Mouse (Mus musculus) kidney, embryonic 14.5 days (tissue): Measurements from ENCODE around the gene Mcf2. TPM values are rescaled to one million over a fixed set of nuclear protein-coding genes. Genes with fewer than 3 reads are reported as not detected.

Experiments
- ATAC-seq: fragments of 200-750 bp; cut with Nextera tagmentation; 2 replicates; pipeline ENCODE4 v1.8.0; 2017; ENCODE audit warnings: moderate number of reproducible peaks, mild to moderate bottlenecking, moderate TSS enrichment, moderate library complexity; ENCODE audit not compliant: low FRiP score, low TSS enrichment
- H3K27ac ChIP-seq: fragments of 300-500 bp; sonication (generic); 2 replicates; pipeline ENCODE4 v1.5.1; 2014; ENCODE audit warnings: low read depth, mild to moderate bottlenecking, low read length, moderate library complexity, mixed read lengths
- H3K27me3 ChIP-seq: fragments of 300-500 bp; sonication (generic); 2 replicates; pipeline ENCODE4 v1.6.1; 2014; ENCODE audit warnings: mild to moderate bottlenecking, low read length; ENCODE audit not compliant: control insufficient read depth, insufficient read depth
- H3K36me3 ChIP-seq: fragments of 300-500 bp; sonication (generic); 2 replicates; pipeline ENCODE4 v1.6.1; 2014; ENCODE audit warnings: low read length, mixed read lengths; ENCODE audit not compliant: control insufficient read depth, insufficient read depth
- H3K4me1 ChIP-seq: fragments of 300-500 bp; sonication (generic); 2 replicates; pipeline ENCODE4 v1.6.1; 2014; ENCODE audit warnings: low read length, mixed read lengths; ENCODE audit not compliant: control insufficient read depth, insufficient read depth
- H3K4me2 ChIP-seq: fragments of 300-500 bp; sonication (generic); replicated peaks from 2 replicates; pipeline ENCODE4 v1.6.1; 2014; ENCODE audit warnings: low read depth, mild to moderate bottlenecking, low read length
- H3K4me3 ChIP-seq: fragments of 300-500 bp; sonication (generic); 2 replicates; pipeline ENCODE4 v1.5.1; 2014; ENCODE audit warnings: mild to moderate bottlenecking, low read length
- H3K9ac ChIP-seq: fragments of 300-500 bp; sonication (generic); 2 replicates; pipeline ENCODE4 v1.6.1; 2014; ENCODE audit warnings: low read depth, mild to moderate bottlenecking, low read length, moderate library complexity
- H3K9me3 ChIP-seq: fragments of 300-500 bp; sonication (generic); 2 replicates; pipeline ENCODE4 v1.6.1; 2016; ENCODE audit warnings: low read length; ENCODE audit not compliant: control insufficient read depth
- WGBS: fragments of 180-500 bp; shearing (Covaris S2); extraction: QIAGEN DNeasy Blood & Tissue Kit; methylation state at CpG from one replicate; pipeline ENCODE4 v1.1.7; 2014; 5-methylcytosine and 5-hydroxymethylcytosine counted together
- polyA plus RNA-seq: library from polyadenylated mRNA; unstranded; fragments of >200 nt; fragmentation: Nextera tagmentation; extraction: Ambion mirVana; gene quantifications from 2 replicates; pipeline ENCODE4 v1.2.1, GENCODE M21; 2014

The Mcf2 gene
- polyA plus RNA-seq, 1 experiment from 2014 or later, result 1.9 TPM

DNA sequence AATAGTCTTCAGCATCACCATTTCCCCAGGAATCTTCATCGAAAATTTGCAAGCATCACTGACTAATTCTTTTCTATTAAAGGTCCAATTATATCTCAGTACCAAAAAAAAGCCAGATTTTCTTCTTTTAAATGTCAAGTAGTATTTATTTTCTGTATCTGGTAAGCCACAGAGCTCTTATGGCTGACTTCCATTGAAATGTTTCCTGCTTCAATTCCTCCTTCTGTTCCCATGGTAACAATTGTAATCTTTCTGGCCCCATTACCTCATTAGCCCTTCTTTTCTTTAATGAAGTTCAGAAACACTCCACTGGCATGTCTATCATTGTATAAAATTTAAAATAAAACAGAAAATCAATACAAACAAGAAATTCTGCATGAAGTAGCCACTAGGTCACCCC, 103.5 kb downstream of the Mcf2 start:
- H3K27ac ChIP-seq, result no peak overlapping the region
- no peak overlapping the region for H3K9ac ChIP-seq
- H3K4me1 ChIP-seq, result no peaks in the 10 kb centered on the region
- ATAC-seq, result no peak
- 79% methylated on average over 1 of the region's 1 CpGs for WGBS
- no peak overlapping the region for H3K4me3 ChIP-seq
- H3K36me3 ChIP-seq, result no peaks in the 10 kb centered on the region
- no peaks in the 10 kb centered on the region for H3K27me3 ChIP-seq
- no peak overlapping the region for H3K4me2 ChIP-seq
- no peaks in the 10 kb centered on the region for H3K9me3 ChIP-seq

DNA sequence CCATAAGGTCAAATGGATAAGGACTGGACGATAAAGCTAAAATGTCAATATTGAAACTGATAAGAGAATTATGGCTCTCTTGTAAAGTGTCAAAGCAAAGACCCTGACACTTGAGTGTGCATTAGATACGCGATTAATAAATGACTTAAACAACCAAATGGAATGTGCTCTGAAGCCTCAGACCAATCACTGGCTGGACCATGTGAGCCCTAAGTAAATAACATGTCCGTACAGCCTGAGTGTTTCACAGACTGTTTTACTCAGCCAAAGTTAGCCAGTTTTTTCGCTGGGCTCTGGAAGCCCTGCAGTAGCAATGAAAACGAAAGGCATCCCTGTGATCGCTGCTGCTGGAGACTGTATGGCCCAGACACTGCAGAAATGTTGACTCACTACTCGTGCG, 123.7 kb downstream of the Mcf2 start:
- Histone ChIP-seq H3K4me1 (no peaks in the 10 kb centered on the region), H3K27me3 (no peaks in the 10 kb centered on the region), H3K9me3 (no peaks in the 10 kb centered on the region), H3K4me3 (no peak overlapping the region), H3K27ac (no peak overlapping the region), H3K4me2 (no peak overlapping the region), H3K9ac (no peak overlapping the region), H3K36me3 (no peaks in the 10 kb centered on the region)
- ATAC-seq, result no peak
- WGBS, result 80% methylated on average over 9 of the region's 9 CpGs

DNA sequence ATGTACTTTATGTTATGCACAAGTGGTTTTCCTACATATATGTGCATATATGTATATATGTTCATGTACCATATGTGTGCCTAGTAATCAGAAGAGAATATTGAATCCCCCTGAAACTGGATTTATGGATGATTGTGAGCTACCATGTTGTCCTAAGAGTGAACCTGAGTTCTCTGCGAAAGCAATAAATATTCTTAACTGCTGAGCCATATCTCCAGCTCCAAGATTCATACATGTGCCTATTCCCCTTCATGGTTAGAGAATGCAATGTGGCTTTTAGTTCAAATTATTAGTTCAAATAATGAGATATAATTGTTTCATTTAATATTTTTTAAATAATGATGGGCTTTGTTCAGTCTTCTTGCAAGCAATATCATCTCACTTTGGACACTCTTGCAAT, 124.1 kb downstream of the Mcf2 start:
- no peak overlapping the region for H3K4me3 ChIP-seq
- 86% methylated on average over 1 of the region's 1 CpGs for WGBS
- no peak overlapping the region for H3K4me2 ChIP-seq
- ATAC-seq, result no peak
- no peak overlapping the region for H3K9ac ChIP-seq
- no peaks in the 10 kb centered on the region for H3K4me1 ChIP-seq
- no peaks in the 10 kb centered on the region for H3K27me3 ChIP-seq
- H3K36me3 ChIP-seq, result no peaks in the 10 kb centered on the region
- no peaks in the 10 kb centered on the region for H3K9me3 ChIP-seq
- no peak overlapping the region for H3K27ac ChIP-seq

DNA sequence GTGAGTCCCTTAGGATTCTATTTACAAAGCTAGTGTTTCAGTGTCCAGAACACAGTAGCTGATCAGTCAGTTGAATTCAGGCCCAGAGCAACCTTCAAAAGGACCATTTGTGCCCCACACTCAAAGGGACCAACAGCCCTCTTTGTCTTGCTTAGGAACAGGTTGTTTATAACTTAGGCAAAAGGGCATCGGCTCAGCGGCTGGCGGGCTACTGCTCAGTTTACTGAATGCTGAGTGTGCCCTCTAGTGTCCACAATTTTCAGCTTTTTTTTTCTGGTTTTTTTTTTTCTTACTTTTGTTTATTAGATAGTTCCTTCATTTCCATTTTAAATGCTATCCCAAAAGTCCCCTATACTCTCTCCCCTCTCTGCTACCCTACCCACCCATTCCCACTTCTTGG, 152.2 kb downstream of the Mcf2 start:
- no peak overlapping the region for H3K9ac ChIP-seq
- 23% methylated on average over 3 of the region's 3 CpGs for WGBS
- H3K27me3 ChIP-seq, result no peaks in the 10 kb centered on the region
- H3K27ac ChIP-seq, result no peak overlapping the region
- no peak overlapping the region for H3K4me2 ChIP-seq
- ATAC-seq, result no peak
- H3K9me3 ChIP-seq, result no peaks in the 10 kb centered on the region
- H3K4me3 ChIP-seq, result no peak overlapping the region
- no peaks in the 10 kb centered on the region for H3K36me3 ChIP-seq
- no peaks in the 10 kb centered on the region for H3K4me1 ChIP-seq

DNA sequence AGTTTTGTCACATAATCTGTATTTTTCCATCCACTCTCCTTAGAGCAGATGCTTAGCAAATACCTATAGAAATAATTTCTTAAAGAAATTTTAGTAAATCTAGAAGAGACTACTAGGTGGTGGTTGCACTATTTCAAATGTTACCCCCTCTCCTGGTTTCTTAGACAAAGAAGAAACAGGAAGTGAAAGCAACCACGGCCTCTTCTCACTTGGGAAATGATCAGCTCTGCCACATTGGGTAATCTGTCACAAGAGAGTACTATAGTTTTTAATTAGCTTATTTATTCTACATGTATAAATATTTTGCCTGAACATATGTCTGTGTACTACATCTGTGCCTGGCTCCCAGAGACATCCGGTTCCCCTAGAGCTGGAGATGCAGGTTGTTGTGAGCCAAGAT, 157.3 kb downstream of the Mcf2 start:
- Histone ChIP-seq H3K9me3 (no peaks in the 10 kb centered on the region), H3K4me2 (no peak overlapping the region), H3K4me3 (no peak overlapping the region), H3K4me1 (no peaks in the 10 kb centered on the region), H3K36me3 (no peaks in the 10 kb centered on the region), H3K27me3 (no peaks in the 10 kb centered on the region), H3K9ac (no peak overlapping the region), H3K27ac (no peak overlapping the region)
- WGBS, result 85% methylated on average over 2 of the region's 2 CpGs
- no peak for ATAC-seq

DNA sequence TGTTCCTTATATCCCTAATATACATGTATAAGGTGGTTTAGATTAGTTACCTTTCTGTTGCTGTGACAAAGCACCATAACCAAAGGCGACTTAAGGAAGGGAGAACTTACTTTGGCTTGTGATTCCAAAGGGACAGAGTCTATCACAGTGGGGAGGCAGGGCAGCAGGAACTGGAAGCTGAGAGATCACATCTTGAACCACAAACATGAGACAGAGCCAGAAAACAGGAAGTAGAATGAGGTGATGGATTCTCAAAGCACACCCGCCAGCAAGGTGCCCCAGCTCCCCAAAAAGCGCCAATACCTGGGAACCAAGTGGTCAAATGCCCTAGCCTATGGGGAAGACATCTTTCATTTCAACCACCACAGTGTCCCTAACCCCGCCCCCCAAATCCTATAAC, 157.9 kb downstream of the Mcf2 start:
- Histone ChIP-seq H3K27ac (no peak overlapping the region), H3K4me3 (no peak overlapping the region), H3K36me3 (no peaks in the 10 kb centered on the region), H3K27me3 (no peaks in the 10 kb centered on the region), H3K4me1 (no peaks in the 10 kb centered on the region), H3K9ac (no peak overlapping the region), H3K4me2 (no peak overlapping the region), H3K9me3 (no peaks in the 10 kb centered on the region)
- no peak for ATAC-seq
- WGBS, result 84% methylated on average over 4 of the region's 4 CpGs

DNA sequence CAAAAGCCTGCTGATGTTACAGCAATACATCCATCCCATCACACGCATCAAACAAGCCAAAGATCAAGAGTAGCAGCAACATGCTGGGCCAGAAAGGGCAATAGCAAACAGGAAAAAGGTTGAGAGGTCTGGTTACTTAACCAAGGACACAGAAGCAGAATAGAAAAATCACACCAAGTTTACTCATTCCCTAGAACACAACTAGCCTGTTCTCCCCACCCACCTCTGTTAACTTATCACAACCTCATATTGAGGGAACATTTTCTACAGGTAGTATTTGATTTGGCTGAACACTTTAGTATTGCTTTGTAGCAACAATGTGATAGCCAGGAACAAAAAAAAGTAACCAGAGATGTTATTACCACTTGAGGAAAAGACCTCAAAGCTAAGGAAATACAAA, 164.3 kb downstream of the Mcf2 start:
- H3K27me3 ChIP-seq, result no peaks in the 10 kb centered on the region
- no peaks in the 10 kb centered on the region for H3K9me3 ChIP-seq
- no peak overlapping the region for H3K9ac ChIP-seq
- H3K4me2 ChIP-seq, result no peak overlapping the region
- H3K4me3 ChIP-seq, result no peak overlapping the region
- H3K4me1 ChIP-seq, result no peaks in the 10 kb centered on the region
- no peak for ATAC-seq
- 79% methylated on average over 1 of the region's 1 CpGs for WGBS
- H3K36me3 ChIP-seq, result no peaks in the 10 kb centered on the region
- H3K27ac ChIP-seq, result no peak overlapping the region

DNA sequence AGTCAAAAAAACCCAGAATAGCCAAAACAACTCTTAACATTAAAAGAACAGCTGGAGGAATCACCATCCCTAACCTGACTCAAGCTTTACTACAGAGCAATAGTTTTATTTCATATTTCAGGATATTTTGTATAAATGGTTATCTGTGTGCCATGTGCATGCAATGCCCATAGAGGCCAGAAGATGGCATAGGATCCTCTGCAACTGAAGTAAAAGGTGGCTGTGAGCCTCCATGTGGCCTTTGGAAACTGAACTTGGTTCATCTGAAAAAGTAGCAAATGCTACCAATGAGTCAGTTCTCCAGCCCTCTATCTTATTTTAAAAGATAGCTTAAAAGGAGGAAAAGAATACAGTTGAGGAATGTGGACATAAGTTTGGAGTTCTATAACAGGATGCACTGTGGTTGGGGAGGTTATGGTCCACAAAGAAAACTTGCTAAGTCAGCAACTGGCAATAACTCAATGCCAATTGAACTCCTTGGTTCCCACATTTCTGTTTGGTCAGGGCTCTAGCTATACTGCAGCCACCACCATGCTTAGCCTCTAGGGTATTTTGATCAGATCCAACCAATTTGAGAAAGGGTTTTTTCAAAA, 165.7 kb downstream of the Mcf2 start:
- Histone ChIP-seq H3K4me2 (no peak overlapping the region), H3K9me3 (no peaks in the 10 kb centered on the region), H3K9ac (no peak overlapping the region), H3K27ac (no peak overlapping the region), H3K4me3 (no peak overlapping the region), H3K27me3 (no peaks in the 10 kb centered on the region), H3K36me3 (no peaks in the 10 kb centered on the region), H3K4me1 (no peaks in the 10 kb centered on the region)
- no peak for ATAC-seq
